Comparison of ENCODE assay signal across 28 mouse cellular contexts in the genomic region with DNA sequence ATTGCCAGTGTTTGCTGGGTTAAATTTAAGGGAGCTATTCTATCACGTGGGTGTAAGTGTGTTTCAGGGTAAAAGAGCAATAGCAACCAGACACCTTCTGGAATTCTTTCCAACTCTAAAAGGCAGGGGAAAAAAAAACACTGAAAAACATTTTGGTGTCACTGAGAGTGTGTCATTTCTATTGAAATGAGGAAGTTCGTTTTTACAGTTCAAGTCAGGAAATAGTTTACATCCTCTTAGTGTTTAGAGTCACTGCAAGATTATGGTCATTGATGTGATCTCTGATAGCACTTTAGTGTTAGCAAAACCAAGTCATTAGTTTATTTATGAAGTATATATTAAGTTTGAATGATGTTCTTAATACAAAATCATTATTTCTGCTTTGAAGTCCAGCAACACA.
DNase-seq lines count a peak whose midpoint lies in the region; ATAC-seq and TF ChIP-seq lines count a peak whose summit lies in the region.
"Had no signal": no experiment of that assay in that cellular context is flagged by ENCODE, and none has a peak within 500 bp of the region (broad histone marks: within the 10 kb centered on the region; RNA-seq: fewer than 3 reads in every experiment).

No protein-coding gene starts in this region.

- H3K9ac ChIP-seq in MEL (ENCODE audit: control insufficient read depth, low read depth, low read length, poor library complexity, severe bottlenecking) = no peak overlapping the region
- H3K9ac ChIP-seq: embryonic facial prominence, embryonic 12.5 days; heart, embryonic 12.5 days; hindbrain, embryonic 14.5 days; liver, embryonic 14.5 days; neural tube, embryonic 15.5 days had no signal

- H3K79me2 ChIP-seq in MEL (ENCODE audit: control insufficient read depth, insufficient read depth, low read length, poor library complexity) = no peaks in the 10 kb centered on the region

- DNase-seq in A20 (ENCODE audit: low read depth, low spot score) (peak; percentile 31), MEL (ENCODE audit: low read depth, low spot score) (peak; percentile 53)
- DNase-seq in kidney, postnatal 36 days = no peak
- no peak for DNase-seq in right cerebral cortex, postnatal 4 days
- no peak for DNase-seq in thymus, postnatal 36 days
- DNase-seq: adrenal gland, adult 2 months; adrenal gland, postnatal 36 days; cerebellum, adult 2 months; cerebellum, postnatal 25 days; gastrocnemius, adult 2 months; gastrocnemius, postnatal 36 days; heart, adult 2 months; heart, postnatal 4 days; kidney, adult 9 months; kidney, postnatal 25 days; lung, adult 2 months; midbrain, embryonic 14.5 days; thymus, adult 2 months had no signal

- no peak overlapping the region for H3K4me3 ChIP-seq in MEL (ENCODE audit: control insufficient read depth in 1 of 2, insufficient read depth in 1 of 2, low read depth in 2 of 2, low read length in 2 of 2)
- H3K4me3 ChIP-seq: embryonic facial prominence, embryonic 12.5 days; gastrocnemius, adult 2 months; heart, adult 2 months; heart, embryonic 12.5 days; layer of hippocampus, adult 2 months; neural tube, embryonic 15.5 days had no signal

- peak; percentile 73 to 74; a peak in 3 of 4 replicates for ATAC-seq in hematopoietic stem cell, adult 5-6 weeks (replicated peaks in 1 of 2; ENCODE audit: insufficient read depth in 1 of 2, low FRiP score in 2 of 2, low TSS enrichment in 1 of 2, low read depth in 1 of 2, poor library complexity in 2 of 2, severe bottlenecking in 2 of 2)
- ATAC-seq in neutrophil, adult 5-6 weeks (ENCODE audit: extremely low read depth, insufficient number of reproducible peaks, low FRiP score, poor library complexity, severe bottlenecking) = peak; percentile 48; the same call in 1 of the 2 replicates
- ATAC-seq: forebrain, embryonic 14.5 days; intestine, postnatal 0 days had no signal

- TF ChIP-seq CTCF in MEL (IDR thresholded peaks at IDR 0.05 in 2 of 3, conservative IDR thresholded peaks at IDR 0.05 in 1 of 3; ENCODE audit: control insufficient read depth in 1 of 3, insufficient read depth in 1 of 3, low read depth in 2 of 3, low read length in 3 of 3, poor library complexity in 1 of 3, severe bottlenecking in 1 of 3) = no peak

- H3K27ac ChIP-seq in MEL (ENCODE audit: control insufficient read depth, low read depth, low read length) = no peak overlapping the region; the same call in 1 of the 2 replicates
- H3K27ac ChIP-seq: embryonic facial prominence, embryonic 12.5 days; gastrocnemius, adult 2 months; heart, adult 2 months; hindbrain, embryonic 14.5 days; layer of hippocampus, adult 2 months; liver, embryonic 14.5 days; neural tube, embryonic 15.5 days had no signal

- TF ChIP-seq RAD21 in MEL (IDR thresholded peaks at IDR 0.05; ENCODE audit: low read depth, low read length) = no peak

- H3K4me1 ChIP-seq in MEL (ENCODE audit: control insufficient read depth in 1 of 2, insufficient read depth in 2 of 2, low read length in 2 of 2) = peaks cover 8 to 18% of the 10 kb centered on the region in 2 experiments; a peak in 3 of 4 replicates
- H3K4me1 ChIP-seq: embryonic facial prominence, embryonic 12.5 days; heart, embryonic 12.5 days; neural tube, embryonic 15.5 days had no signal

- peaks cover 0 to 7% of the 10 kb centered on the region in 2 experiments; a peak in 2 of 4 replicates for H3K36me3 ChIP-seq in MEL (ENCODE audit: control insufficient read depth in 1 of 2, insufficient read depth in 2 of 2, low read length in 2 of 2)
- H3K36me3 ChIP-seq: embryonic facial prominence, embryonic 12.5 days; heart, embryonic 12.5 days; neural tube, embryonic 15.5 days had no signal

- no peak for TF ChIP-seq POLR2A in MEL (IDR thresholded peaks at IDR 0.05; ENCODE audit: control insufficient read depth in 1 of 2, insufficient read depth in 1 of 2, low read depth in 1 of 2, low read length in 2 of 2, poor library complexity in 1 of 2)

- H3K27me3 ChIP-seq in MEL (ENCODE audit: control insufficient read depth in 1 of 2, insufficient read depth in 2 of 2, low read length in 2 of 2) = no peaks in the 10 kb centered on the region
- H3K27me3 ChIP-seq: embryonic facial prominence, embryonic 12.5 days; heart, embryonic 12.5 days; neural tube, embryonic 15.5 days had no signal

- no peaks in the 10 kb centered on the region for H3K9me3 ChIP-seq in MEL (replicated peaks; ENCODE audit: insufficient read depth, low read length)
- H3K9me3 ChIP-seq: embryonic facial prominence, embryonic 12.5 days; heart, embryonic 12.5 days; neural tube, embryonic 15.5 days had no signal

- TF ChIP-seq EP300 in MEL (IDR thresholded peaks at IDR 0.05; ENCODE audit: low read depth in 1 of 2, low read length in 2 of 2) = peak; percentile 65 to 81

TF ChIP-seq in MEL, 35 proteins besides CTCF, POLR2A, EP300 and RAD21:
- TF ChIP-seq RCOR1 (IDR thresholded peaks at IDR 0.05; ENCODE audit: low read depth, low read length) = peak; percentile 44; the same call in 1 of the 2 replicates
- TF ChIP-seq ZNF384 (IDR thresholded peaks at IDR 0.05; ENCODE audit: low read depth, low read length) = peak; percentile 67; the same call in 1 of the 2 replicates
- no peak for TF ChIP-seq UBTF (IDR thresholded peaks at IDR 0.05; ENCODE audit: borderline replicate concordance, insufficient read depth, low read depth, low read length)
- TF ChIP-seq E2F4 (IDR thresholded peaks at IDR 0.05; ENCODE audit: borderline replicate concordance, low read depth, low read length) = no peak
- 0 out of 2 replicates have a peak, but pooled peaks have one; percentile 16 for TF ChIP-seq TBP (IDR thresholded peaks at IDR 0.05; ENCODE audit: low read depth, low read length)
- TF ChIP-seq MYB (IDR thresholded peaks at IDR 0.05; ENCODE audit: low read depth, low read length) = peak; percentile 47
- peak; percentile 21; the same call in 1 of the 2 replicates for TF ChIP-seq ETS1 (IDR thresholded peaks at IDR 0.05; ENCODE audit: low read depth, low read length)
- TF ChIP-seq GATA1 (IDR thresholded peaks at IDR 0.05; ENCODE audit: low read depth, low read length) = peak; percentile 73
- no peak for TF ChIP-seq GABPA (IDR thresholded peaks at IDR 0.05; ENCODE audit: low read depth, low read length)
- TF ChIP-seq POLR2AphosphoS2 (IDR thresholded peaks at IDR 0.05; ENCODE audit: low read length) = no peak
- TF ChIP-seq POLR2AphosphoS5 (IDR thresholded peaks at IDR 0.05; ENCODE audit: borderline replicate concordance, low read depth, low read length) = no peak
- no peak for TF ChIP-seq ELF1 (IDR thresholded peaks at IDR 0.05; ENCODE audit: low read depth, low read length)

Comparison
In these comparisons a context has a peak if more than half of its experiments do, and no peak if none do; other contexts are left out.
1. DNase-seq: peak in A20 (single experiment) and MEL (single experiment); none in kidney, postnatal 36 days (0 of 2), right cerebral cortex, postnatal 4 days (single experiment) and thymus, postnatal 36 days (0 of 2).